Mouse (Mus musculus): ENCODE results near the gene Usp34.

- TF ChIP-seq POLR2A (IDR thresholded peaks at IDR 0.05; ENCODE audit: low read depth, low read length) (no peak), CTCF (IDR thresholded peaks at IDR 0.05; ENCODE audit: extremely low read depth, insufficient read depth, insufficient read length, insufficient replicate concordance) (no peak)
These were observed 25.4 kb downstream of the Usp34 start for GRCm38 (mm10) chr11:23332136-23332535.
